Mouse (Mus musculus): ENCODE results near the gene P3h4.

P3h4 gene

DNA sequence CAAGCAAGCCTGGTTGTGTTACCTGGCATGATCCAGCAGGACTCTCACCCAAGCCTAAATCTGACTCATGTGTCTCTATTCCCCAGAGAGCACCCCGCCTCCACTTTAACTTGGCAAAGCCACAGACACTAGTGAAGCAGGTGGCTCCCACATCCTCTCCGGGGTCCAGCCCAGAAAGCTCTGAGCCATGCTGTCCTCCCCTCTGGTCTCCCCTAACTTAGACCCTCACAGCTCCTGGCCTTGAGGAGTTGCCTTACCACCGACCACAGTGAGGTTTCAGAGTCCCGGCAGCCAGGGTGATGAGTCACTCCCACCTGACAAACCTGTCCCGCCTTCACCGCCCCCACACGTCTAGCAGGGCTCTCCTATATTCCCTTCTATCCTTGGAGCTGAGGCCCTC is 20.9 kb downstream of the P3h4 start:
- DNase-seq (ENCODE audit: low spot score in 2 of 2), result peak; percentile 59 to 61

DNA sequence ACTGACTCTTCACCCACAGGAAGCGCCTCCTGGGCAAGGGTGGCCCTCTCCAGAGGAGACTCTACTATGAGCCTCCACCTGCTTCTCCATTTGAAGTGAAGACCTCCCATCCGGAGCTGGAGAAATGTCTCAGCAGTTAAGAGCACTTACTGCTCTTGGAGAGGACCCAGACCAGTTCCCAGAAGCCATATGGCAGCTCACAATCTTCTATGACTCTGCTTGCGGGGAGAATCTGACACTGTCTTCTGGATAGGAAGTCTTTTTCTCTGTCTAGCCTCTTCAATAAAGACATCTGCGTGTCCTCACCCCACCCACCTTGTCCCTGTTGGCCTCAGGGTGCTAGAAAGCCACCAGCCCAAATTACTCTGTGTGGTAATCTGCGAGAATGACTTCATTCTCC is 21.7 kb downstream of the P3h4 start:
- no peak for DNase-seq (ENCODE audit: low spot score in 2 of 2)

DNA sequence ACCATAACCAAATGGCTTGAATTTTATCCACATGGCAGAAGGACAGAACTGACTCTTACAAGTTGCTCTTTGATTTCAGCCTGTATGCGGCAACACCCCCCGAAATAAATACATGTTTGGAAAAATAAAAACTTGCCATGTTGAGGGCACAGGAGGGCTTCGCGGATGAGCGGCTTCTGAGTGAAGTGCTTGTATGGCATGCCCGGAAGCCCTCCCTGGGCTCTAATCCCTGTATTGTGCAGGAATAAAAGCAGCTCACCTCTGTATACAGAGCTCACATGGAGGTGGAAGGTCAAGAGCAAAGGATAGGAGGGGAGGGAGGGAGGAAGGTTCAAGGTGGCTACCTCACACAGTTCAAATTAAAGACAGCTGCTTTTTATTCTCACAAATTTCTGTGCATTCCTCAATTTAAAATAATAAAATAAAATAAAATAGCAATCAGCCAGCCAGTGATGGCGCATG is 22.7 kb downstream of the P3h4 start:
- DNase-seq (ENCODE audit: low spot score in 2 of 2), result no peak

DNA sequence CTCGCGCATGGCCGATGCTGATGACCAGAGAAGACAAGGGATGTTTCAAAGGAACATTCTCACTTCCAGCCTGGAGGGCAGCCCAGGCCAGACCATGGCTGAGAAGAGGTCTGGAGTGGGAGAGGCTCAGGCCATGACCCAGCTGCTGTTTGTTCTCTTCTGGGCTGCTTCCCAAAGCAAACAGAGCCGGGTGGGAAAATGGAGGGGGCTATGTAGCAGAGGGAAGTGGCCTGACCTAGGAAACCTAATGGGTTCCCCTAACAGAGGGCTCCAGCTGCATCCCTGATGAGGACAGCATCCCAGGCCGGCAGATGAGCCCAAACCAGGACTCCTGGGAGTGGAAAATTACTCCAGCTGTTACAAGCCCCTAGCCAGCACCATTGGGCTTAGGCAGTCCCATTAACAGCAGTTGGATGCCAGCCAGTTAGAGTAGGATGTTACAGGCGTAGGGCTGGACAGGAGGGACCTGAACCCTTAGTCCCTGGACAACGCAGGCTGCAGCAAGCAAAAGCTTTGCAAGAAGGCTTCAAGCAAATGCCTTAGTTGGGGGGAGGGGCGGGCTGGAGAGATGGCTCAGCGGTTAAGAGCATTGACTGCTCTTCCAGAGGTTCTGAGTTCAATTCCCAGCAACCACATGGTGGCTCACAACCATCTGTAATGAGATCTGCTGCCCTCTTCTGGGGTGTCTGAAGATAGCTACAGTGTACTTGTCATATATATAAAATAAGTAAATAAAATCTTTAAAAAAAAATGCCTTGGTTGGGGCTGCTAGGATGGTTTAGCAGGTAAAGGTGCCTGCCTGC is 23.4 kb downstream of the P3h4 start:
- peak in 1 of 2 experiments; percentile 66 for DNase-seq (ENCODE audit: low spot score in 2 of 2)

DNA sequence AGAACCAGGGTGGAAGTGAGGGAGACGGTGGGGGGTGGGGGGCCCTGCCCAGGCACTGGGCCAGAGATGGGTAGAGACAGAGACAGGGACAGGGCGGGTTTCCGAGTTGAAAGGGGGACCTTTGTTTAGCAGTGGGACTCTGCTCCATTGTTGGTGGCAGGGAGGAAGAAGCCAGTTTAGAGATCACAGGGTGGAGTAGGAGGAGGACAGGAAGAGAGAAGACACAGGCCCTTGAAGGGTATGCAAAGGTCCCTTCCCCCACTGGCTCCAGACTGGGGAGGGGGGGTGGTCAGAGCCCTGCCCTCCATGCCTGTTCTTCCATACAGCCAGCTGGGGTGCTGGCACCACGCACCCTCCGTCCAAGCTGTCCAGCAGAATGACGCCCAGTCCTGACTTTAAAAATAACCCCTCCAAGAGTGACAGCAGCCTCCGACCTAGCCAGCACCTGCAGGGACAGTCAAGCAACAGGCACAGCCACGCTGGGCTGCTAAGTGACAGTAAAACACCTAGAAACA is 24.6 kb downstream of the P3h4 start:
- DNase-seq (ENCODE audit: low spot score in 2 of 2), result no peak

DNA sequence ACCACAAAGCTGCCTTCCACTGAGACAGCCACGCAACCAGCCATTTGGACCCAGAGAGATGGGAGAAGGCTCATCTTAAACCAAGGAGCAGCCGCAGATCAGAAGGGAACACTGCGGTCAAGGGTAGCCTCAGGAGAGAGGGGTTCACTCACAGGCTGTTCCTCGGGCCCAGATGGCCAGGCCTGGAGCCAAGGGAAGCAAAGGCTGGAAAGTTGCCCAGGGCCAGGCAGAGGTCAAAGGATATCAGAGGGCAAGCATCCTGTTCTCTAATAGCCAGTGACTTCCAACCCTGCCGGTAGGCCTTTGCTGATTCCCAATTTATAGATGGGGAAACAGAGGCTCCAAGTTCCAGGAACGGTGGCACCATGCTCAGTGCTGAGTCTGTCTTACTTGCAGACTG is 26.0 kb downstream of the P3h4 start:
- peak in 1 of 2 experiments; percentile 67 for DNase-seq (ENCODE audit: low spot score in 2 of 2)

DNA sequence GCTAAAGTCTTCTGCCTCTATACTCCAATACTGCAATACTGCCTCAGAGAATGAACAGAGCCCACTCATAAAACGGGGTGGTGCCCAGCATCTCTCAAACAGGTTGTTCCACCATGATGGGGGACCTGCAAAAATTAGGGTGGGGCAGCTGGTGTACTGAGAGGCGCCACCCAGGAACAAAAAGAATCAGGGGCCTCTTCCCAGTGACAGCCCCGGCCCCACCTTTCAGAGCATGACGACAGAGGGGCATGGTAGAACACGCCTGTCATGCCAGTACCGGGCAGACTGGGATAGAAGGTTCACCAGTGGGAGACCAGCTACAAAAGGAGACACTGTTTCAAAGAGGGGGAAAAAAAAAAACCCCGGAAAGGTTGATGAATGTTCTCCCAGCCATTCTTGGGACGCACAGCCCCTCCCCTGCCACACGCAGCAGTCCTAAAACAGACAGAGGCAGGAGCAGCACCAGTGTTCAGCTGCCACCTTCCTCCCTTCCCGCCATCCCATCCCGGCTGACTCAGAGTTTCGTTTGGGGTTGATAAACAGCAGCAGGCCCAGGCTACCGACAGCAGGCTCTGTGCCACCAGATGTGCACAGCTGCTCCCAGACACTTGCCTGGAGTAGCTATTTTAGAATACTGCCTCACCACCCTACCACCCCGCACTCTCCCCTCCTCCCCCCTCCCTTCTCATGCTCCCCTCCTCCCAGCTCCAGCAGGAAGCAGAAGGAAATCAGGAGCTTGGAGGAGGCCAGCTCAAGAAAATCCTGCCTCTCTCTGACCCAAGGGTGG is 26.9 kb downstream of the P3h4 start:
- peak in 1 of 2 experiments; percentile 61 for DNase-seq (ENCODE audit: low spot score in 2 of 2)

DNA sequence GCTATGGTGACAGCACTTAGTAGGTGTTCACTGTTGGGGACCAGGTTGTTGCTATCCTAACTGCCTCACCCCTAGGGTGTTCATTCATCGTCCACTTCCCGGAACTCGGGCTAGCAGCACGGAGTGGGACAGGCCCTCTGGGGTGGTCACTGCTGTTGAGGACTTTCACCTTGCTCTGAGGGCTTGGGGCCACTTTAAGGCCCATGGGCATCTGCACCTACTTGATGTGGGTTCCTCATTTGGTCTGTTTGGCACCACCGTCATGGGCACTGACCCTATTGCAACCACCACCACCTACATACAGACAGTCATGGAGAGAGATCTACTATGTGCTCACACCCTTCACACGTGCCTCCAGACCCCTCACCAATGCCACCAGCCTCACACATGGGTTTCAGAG is 27.5 kb downstream of the P3h4 start:
- no peak for DNase-seq (ENCODE audit: low spot score in 2 of 2)

DNA sequence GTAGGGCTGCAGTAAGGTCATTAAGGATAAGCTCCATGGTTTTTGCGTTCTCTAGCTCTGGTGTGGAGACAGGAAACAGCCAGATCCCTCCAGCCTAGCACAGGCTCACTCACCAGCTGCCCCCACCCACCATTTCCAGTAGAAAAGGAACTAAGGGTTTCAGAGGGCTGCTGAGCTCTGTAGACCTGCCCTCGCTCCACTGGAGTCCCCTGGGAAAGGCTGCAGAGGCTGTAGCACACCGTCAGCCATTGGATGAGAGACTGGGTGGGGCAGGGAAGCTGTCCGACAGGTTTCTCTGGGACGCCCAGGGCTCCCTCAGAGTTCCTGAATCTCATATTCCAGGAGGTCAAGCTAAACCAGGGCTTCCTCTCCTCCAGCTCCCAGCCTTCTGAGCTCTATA is 28.1 kb downstream of the P3h4 start:
- DNase-seq (ENCODE audit: low spot score in 2 of 2), result peak in 1 of 2 experiments; percentile 71

DNA sequence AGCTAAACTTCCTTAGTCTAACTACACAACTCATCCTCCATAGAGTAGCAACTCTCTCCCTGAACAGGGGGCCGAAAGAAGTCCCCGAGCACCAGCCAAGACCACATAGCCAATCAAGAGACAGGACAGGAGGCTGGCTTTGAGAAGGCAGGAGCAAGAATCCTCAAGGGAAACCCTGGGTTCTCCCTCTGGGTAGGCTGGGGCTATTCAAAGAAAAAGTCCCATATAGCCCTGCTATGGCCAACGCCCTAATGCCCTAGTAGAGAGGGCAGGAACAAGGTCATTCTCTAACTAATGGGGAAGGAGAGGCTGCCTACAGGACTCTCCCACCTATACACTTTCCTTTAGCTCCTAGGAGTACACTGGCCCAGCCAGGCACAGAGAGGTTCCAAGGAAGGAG is 29.6 kb downstream of the P3h4 start:
- no peak for DNase-seq (ENCODE audit: low spot score in 2 of 2)

DNA sequence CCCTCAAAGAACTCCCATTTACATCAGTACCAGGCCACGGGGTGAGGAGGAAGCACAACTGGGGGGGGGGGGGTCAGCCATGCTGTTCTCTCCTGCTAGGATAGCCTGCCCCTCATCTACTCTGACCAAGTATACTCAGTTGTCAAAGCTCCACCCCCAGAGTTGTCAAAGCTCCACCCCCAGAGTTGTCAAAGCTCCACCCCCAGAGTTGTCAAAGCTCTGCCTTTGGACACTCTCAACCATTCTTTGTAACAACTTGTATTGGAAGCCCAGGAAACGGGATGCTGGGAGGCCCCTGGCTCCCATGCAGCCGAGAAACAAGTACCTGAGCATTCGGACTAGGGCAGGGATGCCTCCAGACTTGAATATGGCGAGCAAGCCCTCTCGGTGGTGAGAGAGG is 32.0 kb downstream of the P3h4 start:
- no peak for DNase-seq (ENCODE audit: low spot score in 2 of 2)

DNA sequence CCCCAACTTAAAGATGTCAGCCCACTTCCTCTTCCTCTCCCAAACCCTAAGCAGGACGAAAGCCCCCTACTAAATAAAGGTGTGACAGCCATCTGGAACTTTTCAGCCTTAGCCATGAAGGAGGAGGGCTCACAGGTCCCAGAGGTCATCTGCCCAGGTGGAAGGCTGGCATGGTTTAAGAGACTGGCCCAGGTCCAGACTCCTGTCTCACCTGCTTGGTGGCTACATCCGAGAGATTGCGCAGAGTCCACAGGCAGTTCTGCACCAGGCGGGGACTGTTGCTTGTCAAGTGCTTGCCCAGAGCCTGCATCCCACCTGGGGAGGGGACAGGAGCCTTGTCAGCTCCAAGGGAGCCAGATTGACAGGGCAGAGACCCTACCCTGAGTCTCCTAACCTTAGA is 35.3 kb downstream of the P3h4 start:
- no peak for DNase-seq (ENCODE audit: low spot score in 2 of 2)

DNA sequence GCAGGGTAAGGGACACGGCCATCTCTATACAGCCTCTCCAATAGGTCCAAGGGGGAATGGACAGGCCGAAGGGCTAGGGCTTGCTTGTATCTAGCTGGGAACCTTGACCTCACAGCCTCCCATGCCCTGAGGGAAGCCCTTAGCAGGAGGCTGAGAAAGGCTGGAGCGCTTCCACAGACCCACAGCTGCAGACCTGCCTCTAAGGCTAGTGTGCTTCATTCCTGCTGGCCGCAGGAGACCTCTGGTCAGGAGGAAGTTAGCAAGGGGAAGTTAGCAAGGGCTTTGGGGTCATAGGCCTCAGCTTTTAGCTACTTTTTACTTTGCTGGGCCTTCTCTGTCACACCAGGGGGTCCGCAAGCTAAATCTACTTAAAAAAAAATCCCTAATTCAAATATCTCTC is 36.2 kb downstream of the P3h4 start:
- DNase-seq (ENCODE audit: low spot score in 2 of 2), result no peak

DNA sequence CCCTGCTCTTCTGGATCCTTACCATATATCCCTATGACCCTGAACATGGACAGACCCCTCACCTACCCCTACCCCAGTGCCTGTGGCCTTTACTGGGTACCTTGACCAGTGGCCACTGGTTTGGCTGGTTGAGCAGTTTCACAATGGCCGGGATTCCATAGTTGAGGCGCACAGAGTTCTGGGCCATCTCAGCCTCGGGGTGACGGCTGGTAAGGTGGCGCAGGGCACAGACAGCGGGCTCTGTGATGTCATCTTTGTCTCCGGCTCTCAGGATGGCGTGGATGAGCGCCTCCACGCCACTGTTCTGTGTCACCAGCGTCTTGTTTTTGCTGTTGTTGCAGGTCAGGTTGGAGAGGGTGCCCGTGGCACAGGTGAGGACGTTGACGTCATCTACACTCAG is 36.6 kb downstream of the P3h4 start:
- no peak for DNase-seq (ENCODE audit: low spot score in 2 of 2)

DNA sequence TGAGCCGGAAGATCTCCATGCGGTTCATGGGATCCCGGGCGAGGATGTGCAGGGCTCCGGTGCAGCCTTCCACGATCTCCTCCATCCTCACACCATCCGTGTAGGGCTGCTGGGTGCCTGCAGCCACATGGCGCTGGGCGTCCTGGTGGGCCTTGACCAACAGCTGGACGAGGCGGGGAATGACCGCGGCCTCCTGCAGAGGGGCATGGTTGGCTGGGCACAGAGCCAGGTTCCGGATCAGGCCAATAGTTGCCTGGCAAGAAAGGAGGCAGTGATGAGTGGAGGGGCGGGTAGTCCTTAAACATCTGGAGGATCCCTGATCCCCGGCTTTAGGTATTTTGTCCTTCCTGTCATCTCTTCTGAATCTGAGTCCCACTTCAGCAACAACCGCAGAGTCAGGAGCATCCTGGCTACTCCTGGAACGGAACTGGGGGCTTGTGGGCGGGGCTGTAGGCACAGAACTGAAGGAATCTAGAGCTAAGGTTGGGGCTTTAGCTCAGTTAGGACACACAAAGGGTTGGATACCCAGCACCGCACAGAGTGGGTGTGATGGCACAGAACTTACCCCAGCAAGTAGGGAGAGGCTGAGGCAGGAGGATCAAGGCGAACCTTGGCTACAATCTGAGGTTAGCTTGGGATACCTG is 37.8 kb downstream of the P3h4 start:
- DNase-seq (ENCODE audit: low spot score in 2 of 2), result no peak

DNA sequence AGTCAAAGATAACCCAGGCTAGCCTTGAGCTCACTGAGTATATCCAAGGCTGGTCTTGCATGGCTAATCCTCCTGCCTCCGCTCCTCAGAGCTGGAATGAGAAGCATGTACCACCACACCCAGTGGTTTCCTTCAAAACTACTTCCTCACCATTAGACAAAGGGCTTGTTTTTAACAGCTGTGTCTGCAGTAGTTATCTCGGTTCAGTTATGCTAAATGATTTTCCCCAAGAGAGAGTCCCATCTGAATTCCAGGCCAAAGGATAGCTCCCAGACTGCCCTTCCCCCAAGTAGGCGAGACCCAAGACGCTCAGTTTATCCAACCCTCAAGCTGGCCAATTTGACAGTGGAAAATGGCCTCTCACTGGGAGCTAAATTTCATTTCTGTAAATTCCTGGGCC is 38.6 kb downstream of the P3h4 start:
- DNase-seq (ENCODE audit: low spot score in 2 of 2), result no peak

DNA sequence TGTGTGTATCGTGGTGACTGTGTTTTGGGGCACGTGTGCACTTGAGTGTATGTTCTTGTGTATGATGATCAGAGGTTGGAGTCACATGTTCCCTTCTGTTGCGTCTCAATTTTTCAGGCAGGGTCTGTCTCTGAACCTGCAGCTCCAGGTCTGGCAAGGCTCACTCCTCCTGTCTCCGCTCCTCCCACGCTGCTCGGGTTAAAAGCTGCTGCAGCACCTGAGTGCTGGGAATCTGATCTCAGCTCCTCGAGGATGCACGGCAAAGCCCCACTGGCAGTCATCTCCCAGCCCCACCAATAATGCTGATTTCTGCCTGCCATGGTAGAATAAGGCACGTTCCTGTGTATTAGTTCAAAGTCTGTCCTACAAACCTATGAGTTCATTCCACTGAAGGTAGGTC is 39.5 kb downstream of the P3h4 start:
- no peak for DNase-seq (ENCODE audit: low spot score in 2 of 2)

DNA sequence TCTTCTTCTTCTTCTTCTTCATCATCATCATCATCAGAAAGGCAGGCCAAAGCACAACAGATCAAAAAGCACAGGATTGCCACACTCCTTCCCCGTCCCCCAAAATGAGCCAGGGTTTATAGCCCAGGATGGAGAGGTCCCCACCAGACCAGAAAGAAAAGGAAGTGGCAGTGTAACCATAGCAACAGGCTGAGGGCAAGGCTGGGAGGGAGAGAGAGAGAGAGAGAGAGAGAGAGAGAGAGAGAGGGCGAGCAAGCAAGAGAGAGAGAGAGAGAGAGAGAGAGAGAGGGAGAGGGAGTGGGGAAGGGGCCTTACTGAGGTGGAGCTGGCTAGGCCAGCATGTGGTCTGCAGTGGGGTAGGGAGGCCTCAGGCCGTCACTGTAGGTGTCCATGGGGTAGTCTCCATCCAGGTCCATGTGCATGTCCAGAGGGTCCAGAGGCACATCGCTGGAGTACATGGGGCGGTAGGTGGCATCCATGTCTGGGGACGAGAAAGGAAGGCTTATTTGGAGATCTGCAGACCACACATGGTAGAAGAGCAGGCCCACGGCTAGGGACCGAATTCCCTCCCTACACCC is 42.6 kb downstream of the P3h4 start:
- no peak for DNase-seq (ENCODE audit: low spot score in 2 of 2)

DNA sequence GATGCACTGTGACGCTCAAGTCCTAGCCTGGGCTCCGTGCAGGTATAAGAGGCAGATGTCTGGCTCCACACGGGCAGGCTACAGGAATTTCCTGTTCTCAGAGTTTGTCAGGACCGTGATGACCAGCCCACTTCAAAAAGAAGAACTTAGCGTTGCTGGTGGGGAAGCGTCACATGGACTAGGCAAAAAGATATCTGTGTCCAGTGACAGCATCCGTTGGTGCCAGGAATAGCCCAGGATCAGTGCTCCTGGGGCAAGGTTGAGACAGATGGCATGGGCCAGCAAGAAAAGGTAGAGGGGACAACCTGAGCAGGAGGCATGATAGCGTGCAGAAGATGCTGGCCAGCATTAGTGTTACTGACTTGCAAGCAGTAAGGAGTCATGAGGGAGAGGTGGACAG is 44.8 kb downstream of the P3h4 start:
- DNase-seq (ENCODE audit: low spot score in 2 of 2), result no peak

DNA sequence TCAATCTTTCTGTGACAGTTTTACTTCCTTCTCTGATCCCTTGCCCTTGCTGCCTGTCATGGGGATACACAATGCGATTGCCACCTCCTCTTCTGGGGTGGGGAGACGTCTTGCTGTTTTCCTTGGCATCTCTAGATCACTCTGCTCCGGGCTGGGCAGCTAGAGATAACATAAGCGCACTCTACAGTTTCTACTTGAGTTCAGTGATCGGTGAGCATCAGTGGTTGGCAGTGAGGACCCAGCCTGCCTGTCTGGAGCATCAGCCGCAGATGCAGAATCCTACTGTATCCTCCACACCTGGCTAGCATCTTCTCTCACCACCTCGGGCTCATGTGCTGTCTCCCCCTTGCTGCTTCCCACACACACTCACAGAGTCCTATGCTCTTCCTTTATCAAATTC is 45.5 kb downstream of the P3h4 start:
- DNase-seq (ENCODE audit: low spot score in 2 of 2), result no peak

DNA sequence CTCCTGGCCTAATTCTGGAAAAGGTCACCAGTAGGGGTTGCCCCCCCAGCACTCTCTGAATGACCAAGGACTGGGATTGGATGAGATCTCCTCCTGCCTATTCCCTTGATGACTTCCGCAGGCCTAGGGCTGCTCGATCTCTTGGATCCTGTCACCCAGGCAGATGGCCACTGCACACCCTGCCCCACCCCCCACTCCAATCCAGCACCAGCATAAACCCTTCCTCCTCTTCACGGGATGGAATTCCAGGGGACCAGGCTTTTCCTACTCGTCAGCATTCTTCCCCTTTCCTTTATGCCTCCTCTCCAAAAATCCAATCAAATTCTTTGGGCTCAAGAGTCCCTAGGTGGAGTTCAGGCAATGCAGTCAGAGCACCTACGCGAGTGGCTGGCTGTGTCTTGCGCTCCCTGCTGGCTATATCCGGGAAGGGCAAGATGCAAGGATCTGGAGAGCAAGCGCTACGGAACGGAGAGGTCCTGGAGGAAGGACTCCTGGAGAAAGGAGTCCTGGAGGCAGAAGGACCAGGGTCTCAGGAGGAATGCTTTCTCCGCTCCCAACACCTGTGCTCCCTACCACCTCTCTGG is 51.6 kb downstream of the P3h4 start:
- DNase-seq (ENCODE audit: low spot score in 2 of 2), result peak; percentile 66 to 71

Data from urinary bladder, postnatal 36 days (tissue).